Mouse (Mus musculus) CD8-positive naive resting alpha-beta T cell, adult 2 months (primary cell): ENCODE measurements around the gene Bcan.

Source experiments
- DNase-seq, 2 experiments: peaks; one replicate each; pipeline ENCODE4 v3.0.0; 2022; ENCODE audit warnings: low read depth in 2 of 2, low spot score in 2 of 2

Gene Bcan

GRCm38 (mm10) chr3:87947056-87947810, 52.8 kb downstream of the Bcan start:
- DNase-seq = no peak

- no peak for DNase-seq
Measured at GRCm38 (mm10) chr3:87946541-87946860, 53.5 kb downstream of the Bcan start.

- DNase-seq = no peak
Measured at GRCm38 (mm10) chr3:87945781-87946540, 54.1 kb downstream of the Bcan start.

- DNase-seq = no peak
Measured at GRCm38 (mm10) chr3:87944838-87945600, 55.0 kb downstream of the Bcan start.

GRCm38 (mm10) chr3:87943586-87943985, 56.4 kb downstream of the Bcan start:
- DNase-seq = no peak

GRCm38 (mm10) chr3:87942471-87942870, 57.6 kb downstream of the Bcan start:
- no peak for DNase-seq

GRCm38 (mm10) chr3:87940611-87941010, 59.4 kb downstream of the Bcan start:
- DNase-seq = no peak
